Mouse (Mus musculus): Measurements from ENCODE around the gene Utrn. TPM values are rescaled to one million over a fixed set of nuclear protein-coding genes. Genes with fewer than 3 reads are reported as not detected.
A peak's percentile ranks its signal among the peaks of the same experiment; 100 is the strongest.

Gene Utrn
- polyA plus RNA-seq, 2 experiments from 2014 or later: 255 to 319 TPM

- ATAC-seq: no peak
Observed at GRCm38 (mm10) chr10:12671608-12672007, 197.6 kb downstream of the Utrn start.

GRCm38 (mm10) chr10:12662035-12662434 lies 207.1 kb downstream of the Utrn start:
- no peak for ATAC-seq

- ATAC-seq: no peak
Observed at GRCm38 (mm10) chr10:12658023-12658744, 211.0 kb downstream of the Utrn start.

- no peak for ATAC-seq
Observed at GRCm38 (mm10) chr10:12652988-12653387, 216.2 kb downstream of the Utrn start.

- no peak for ATAC-seq
Observed at GRCm38 (mm10) chr10:12646119-12646518, 223.0 kb downstream of the Utrn start.

GRCm38 (mm10) chr10:12643336-12643735 lies 225.8 kb downstream of the Utrn start:
- ATAC-seq: no peak

GRCm38 (mm10) chr10:12639638-12640037 lies 229.5 kb downstream of the Utrn start:
- ATAC-seq: no peak

GRCm38 (mm10) chr10:12633965-12634364 lies 235.2 kb downstream of the Utrn start:
- no peak for ATAC-seq

- no peak for ATAC-seq
Observed at GRCm38 (mm10) chr10:12630933-12631332, 238.2 kb downstream of the Utrn start.

- no peak for ATAC-seq
Observed at GRCm38 (mm10) chr10:12618397-12618796, 250.8 kb downstream of the Utrn start.

GRCm38 (mm10) chr10:12615723-12616122 lies 253.4 kb downstream of the Utrn start:
- ATAC-seq: no peak

- ATAC-seq: peak; percentile 32
Observed at GRCm38 (mm10) chr10:12614465-12615199, 254.5 kb downstream of the Utrn start.

GRCm38 (mm10) chr10:12612235-12612863 lies 256.8 kb downstream of the Utrn start:
- ATAC-seq: peak; percentile 82

- ATAC-seq: no peak
Observed at GRCm38 (mm10) chr10:12609896-12610295, 259.3 kb downstream of the Utrn start.

GRCm38 (mm10) chr10:12608634-12609033 lies 260.5 kb downstream of the Utrn start:
- ATAC-seq: no peak

- ATAC-seq: peak; percentile 83
Observed at GRCm38 (mm10) chr10:12607180-12607579, 262.0 kb downstream of the Utrn start.

GRCm38 (mm10) chr10:12595379-12595778 lies 273.8 kb downstream of the Utrn start:
- ATAC-seq: no peak

- ATAC-seq: no peak
Observed at GRCm38 (mm10) chr10:12594958-12595357, 274.2 kb downstream of the Utrn start.

GRCm38 (mm10) chr10:12593071-12593470 lies 276.1 kb downstream of the Utrn start:
- no peak for ATAC-seq

GRCm38 (mm10) chr10:12591946-12592345 lies 277.2 kb downstream of the Utrn start:
- ATAC-seq: no peak

GRCm38 (mm10) chr10:12588051-12588450 lies 281.1 kb downstream of the Utrn start:
- no peak for ATAC-seq

- ATAC-seq: no peak
Observed at GRCm38 (mm10) chr10:12587318-12587717, 281.8 kb downstream of the Utrn start.

- no peak for ATAC-seq
Observed at GRCm38 (mm10) chr10:12586825-12587224, 282.3 kb downstream of the Utrn start.

- ATAC-seq: no peak
Observed at GRCm38 (mm10) chr10:12586200-12586599, 283.0 kb downstream of the Utrn start.

Data from activated CD4-positive, CD25-positive, alpha-beta regulatory T cell, adult 4 months (primary cell).